Mouse (Mus musculus) lung, postnatal 0 days (tissue): ENCODE measurements at regions not wholly inside any gene's neighbourhood (a gene's known extent, or its start where the extent isn't known, plus 50 kb on each side); places are given as distances from the start of the nearest gene placed in this dataset.

Source experiments
- CTCF ChIP-seq: IDR thresholded peaks from 2 replicates; pipeline ENCODE4 v1.5.1; 2016; ENCODE audit warnings: antibody characterized with exemption, mild to moderate bottlenecking
- EP300 ChIP-seq: IDR thresholded peaks from 2 replicates; pipeline ENCODE4 v1.6.1; 2016; ENCODE audit warnings: antibody characterized with exemption, mild to moderate bottlenecking, control low read depth

- TF ChIP-seq CTCF: no peak
- no peak for TF ChIP-seq EP300
Observed at GRCm38 (mm10) chr3:102676946-102677534, 57.3 kb upstream of the Tspan2 start.
